Mouse (Mus musculus): ENCODE results near the gene Celsr2.

The Celsr2 gene

DNA sequence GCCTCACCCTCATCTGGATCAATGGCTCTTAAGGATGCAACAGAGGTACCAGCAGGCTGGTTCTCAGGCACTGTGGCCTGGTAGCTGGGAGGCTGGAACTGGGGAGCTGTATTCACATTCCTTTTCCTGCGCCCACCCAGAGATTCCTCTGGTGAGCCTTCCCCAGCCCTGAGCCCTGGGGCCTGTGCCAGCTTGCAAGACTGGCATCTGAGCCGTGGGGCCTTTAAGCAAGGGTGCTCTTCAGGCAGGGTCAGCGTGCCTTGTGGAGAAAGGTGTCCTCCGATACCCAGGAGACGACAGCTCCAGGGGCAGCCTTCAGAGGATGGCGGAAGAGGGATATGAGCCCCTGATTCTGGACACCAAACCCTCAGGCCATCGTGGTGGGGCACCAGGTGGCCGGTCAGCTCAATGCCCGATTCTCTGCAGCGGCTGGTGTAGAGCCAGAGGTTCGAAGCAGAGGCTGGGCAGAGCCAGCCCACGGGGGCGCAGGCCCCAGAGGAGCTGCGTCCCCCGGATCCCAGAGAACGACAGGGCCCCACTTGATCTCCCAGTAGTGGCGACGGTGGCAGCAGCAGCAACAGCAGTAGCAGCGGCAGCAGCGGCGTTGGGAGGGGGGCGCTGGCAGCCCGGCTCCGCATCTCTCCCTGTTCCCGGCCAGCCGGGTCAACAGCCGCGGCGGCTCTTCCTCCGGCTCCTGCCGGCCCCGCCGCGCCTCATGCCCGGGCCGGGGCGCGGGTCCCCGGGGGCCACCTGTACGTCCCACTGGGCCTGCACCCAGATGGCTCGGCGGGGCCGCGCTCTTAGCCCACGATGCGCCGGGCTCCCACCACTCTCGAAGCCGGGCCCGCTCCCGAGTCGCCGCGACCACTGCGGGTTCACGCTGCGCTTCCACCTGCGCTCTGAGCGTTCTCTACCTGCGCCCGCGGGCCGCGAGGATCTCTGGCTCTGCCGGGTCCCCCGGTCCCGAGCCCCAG lies at the start of gene Celsr2:
TSS of gene Celsr2 (minus strand) at position 696 of the 974 bp plus-strand sequence.
- no peak for DNase-seq (ENCODE audit: low read depth, low spot score)

DNA sequence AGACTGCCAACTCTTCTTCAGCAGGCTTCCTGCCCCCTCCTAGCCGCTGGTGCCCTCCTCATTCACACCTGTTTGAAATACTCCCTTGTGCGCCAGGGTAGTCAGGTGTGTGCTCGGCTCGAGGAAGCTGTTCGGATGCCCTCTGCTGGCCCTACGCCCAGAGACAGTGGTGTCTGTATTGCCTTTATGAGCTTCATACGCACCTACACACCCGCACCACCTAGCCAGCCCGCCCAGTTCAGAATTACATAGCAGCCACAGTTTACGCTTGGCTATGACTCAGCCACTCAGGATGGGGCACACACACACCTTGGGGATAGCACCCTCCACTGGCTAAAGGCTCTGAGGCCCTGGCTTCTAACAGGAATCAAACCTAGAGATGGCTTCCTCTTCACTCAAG lies 43.5 kb upstream of the Celsr2 start:
- no peak for DNase-seq (ENCODE audit: low read depth, low spot score)

- DNase-seq (ENCODE audit: low read depth, low spot score) = no peak
These were observed 43.0 kb upstream of the Celsr2 start for GRCm38 (mm10) chr3:108458380-108458779.

GRCm38 (mm10) chr3:108454172-108454571 lies 38.8 kb upstream of the Celsr2 start:
- DNase-seq (ENCODE audit: low read depth, low spot score) = no peak

DNA sequence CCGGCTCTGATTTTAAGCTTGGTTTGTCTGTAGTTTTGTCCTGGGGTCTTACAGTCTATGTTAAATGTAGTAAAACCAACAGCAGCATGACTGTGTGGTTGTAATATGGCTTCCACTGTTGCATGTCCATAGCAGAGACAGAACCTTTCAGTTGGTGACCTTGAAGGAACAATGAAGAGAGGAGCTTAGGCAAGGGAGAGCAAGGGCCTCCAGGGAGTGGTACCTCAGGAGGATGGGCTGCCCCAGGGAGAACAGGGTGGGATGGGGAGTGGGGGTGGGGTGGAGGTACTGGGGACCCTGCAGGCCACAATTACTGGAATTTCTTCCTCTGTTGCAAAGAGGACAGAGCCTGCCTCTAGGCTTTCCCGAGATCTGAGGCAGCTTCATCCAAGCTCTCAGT lies 36.6 kb upstream of the Celsr2 start:
- DNase-seq (ENCODE audit: low read depth, low spot score) = no peak

DNA sequence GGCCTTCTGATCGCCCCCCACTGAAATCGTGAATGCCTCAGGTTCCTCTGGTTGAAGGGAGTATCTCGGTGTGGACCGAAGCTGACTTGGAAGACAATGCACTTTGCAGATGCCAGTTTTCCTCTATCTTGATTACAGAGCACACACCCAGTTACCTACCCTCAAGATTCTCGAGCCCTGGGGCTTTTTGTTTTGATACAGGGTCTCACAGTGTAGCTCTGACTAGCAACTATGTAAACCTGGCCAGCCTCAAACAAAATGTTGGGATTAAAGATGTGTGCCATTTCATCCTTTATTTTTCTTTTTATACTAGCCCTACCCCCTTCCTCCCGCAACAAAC lies 30.0 kb upstream of the Celsr2 start:
- DNase-seq (ENCODE audit: low read depth, low spot score) = no peak

DNA sequence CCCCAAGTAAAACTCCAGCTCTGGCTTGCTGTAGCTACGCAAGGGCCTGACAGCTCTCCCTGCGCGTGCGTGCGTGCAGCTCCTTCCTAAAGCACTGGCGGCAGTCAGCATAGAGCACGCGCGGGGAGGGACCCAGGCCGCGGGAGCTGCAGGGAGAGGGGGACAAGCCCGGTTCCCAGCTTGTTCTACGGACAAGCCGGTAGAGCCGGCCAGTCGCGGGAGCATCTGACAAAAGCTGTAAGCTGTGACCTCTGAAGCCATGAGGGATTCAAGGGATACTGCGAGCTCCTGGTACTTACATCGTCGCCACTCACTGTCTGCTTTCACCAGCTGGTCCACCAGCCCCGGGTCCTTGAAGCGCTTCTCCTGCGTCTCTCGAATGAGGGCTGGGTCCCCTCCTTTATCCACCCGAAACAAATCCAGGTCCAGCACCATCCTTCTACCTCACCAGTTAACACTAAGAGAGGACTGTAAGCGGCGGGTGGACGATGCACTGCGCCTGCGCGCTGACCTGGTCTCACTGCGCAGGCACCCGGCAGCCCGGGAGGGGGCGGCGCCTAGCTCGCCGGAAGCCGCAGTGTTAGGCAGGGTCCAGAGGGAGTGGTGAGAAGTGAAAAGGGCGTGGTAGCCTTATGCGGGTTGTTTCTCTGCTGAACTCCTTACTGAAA lies 29.5 kb upstream of the Celsr2 start, which contains the start of gene Sars:
TSS of gene Sars (minus strand) at position 512 of the 668 bp plus-strand sequence.
- DNase-seq (ENCODE audit: low read depth, low spot score) = peak; percentile 79

DNA sequence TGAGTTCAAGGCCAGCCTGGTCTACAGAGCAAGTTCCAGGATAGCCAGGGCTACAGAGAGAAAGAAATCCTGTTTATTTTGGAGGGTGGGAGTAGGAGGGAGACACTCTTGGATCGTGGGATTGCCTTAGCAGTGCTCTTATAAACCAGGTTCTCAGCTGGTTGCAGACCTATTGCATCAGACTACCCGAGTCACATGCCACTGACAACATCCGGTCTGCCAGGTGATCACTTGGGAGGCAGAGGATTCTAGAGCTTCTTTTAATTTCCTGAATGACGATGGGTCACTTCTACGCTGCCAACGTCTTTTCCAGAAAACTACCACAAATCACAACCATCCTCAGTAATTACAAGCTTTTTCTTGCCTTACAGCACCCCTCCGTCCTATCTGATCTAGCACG lies 28.7 kb upstream of the Celsr2 start:
- DNase-seq (ENCODE audit: low read depth, low spot score) = no peak

DNA sequence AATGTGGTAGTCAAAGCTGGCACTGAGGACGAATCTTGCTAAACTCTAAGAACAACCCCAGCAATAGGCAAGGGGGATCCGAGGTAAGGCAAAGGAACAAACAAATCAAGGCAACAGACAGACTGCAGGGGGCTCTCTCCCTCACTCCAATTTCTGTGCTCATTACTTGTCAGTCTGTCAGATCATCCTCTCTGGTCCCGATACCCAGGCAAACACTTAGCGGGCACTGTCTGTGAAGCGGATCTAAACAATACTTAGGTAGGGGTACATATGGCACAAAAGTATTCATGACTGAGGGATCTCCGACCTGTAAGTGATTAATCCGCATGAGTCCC lies 21.0 kb upstream of the Celsr2 start:
- DNase-seq (ENCODE audit: low read depth, low spot score) = no peak

DNA sequence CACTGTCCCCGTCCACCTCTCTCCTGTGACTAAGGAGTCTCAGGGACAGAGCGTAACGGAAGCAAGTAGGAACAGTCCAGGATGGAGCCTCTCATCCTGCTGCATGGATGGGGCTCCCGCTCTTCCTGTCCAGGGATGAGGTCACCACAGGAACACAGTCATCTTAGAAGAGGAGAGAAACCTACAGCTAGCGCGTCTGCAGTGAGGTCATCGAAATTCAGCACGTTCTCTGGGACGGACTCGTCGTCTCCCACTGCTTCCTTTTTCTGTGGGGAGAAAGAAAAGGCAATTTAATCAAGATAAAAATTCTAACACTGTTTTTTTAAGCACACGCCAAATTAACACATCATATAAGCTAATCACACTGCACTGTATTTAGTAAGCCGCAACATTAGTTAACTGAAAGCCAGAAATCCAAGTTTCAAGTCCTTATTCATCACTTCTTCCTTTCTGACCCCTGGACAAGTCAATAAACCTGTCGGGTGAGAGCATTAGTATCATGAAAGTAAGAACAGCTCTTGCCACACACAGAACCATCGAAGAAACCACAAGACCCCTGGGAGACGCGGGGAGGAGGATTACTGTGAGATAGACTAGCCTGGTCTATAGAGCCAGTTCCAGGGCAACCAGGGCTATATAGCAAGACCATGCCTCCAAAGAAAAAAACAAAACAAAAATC lies 20.5 kb upstream of the Celsr2 start:
- no peak for DNase-seq (ENCODE audit: low read depth, low spot score)

- no peak for DNase-seq (ENCODE audit: low read depth, low spot score)
These were observed 18.6 kb upstream of the Celsr2 start for GRCm38 (mm10) chr3:108433881-108434495.

GRCm38 (mm10) chr3:108433188-108433880 lies 18.0 kb upstream of the Celsr2 start:
- no peak for DNase-seq (ENCODE audit: low read depth, low spot score)

- no peak for DNase-seq (ENCODE audit: low read depth, low spot score)
These were observed 17.3 kb upstream of the Celsr2 start for GRCm38 (mm10) chr3:108432542-108433187.

GRCm38 (mm10) chr3:108425624-108426018 lies 10.3 kb upstream of the Celsr2 start:
- DNase-seq (ENCODE audit: low read depth, low spot score) = no peak

GRCm38 (mm10) chr3:108424944-108425623 lies 9.7 kb upstream of the Celsr2 start:
- no peak for DNase-seq (ENCODE audit: low read depth, low spot score)

DNA sequence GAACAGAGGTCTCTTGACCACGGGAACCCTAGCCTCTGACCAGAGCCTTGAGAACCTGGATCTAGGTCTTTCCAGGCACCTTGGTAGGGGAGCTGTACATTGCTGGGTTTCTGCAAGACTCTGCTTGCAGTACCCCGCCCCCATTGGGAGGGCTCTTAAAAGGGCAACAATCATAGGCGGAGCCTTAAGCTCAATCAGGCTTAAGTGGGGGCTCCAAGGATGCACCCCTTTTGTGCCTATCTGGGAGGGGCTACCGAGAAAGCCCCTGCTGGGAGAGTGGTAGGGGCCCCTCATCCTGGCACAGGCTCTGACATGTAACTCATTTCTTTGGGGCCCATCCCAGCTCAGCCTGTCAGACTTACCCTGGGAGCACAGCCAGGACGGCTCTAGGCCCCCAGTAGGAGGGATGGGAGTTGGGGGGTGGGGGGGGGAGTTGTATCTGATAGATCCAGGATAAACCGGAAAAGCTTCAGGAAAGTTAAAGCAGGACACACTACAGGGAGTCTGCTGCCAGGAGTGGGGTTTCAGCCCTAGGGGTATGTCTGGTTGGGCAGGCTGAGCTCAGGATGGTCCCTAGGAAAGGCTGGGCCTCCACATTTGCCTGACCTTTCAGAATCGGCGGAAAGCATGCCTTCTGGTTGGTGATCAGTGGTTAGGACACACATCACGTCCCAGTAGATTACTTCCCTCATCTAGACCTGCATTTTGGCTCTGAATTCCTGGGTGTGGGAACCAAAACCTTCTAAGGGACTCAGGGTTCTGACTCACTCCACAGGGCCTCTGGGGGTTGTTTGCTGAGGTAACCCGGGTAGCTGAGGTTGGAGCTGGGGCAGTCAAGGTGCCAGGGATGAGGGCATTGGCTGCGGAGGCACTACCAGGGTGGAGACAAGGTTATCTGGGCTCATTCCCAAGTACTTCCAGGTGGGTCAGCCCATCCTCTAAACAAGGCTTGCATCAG lies 8.8 kb upstream of the Celsr2 start:
- DNase-seq (ENCODE audit: low read depth, low spot score) = no peak

GRCm38 (mm10) chr3:108423006-108423405 lies 7.7 kb upstream of the Celsr2 start:
- DNase-seq (ENCODE audit: low read depth, low spot score) = no peak

DNA sequence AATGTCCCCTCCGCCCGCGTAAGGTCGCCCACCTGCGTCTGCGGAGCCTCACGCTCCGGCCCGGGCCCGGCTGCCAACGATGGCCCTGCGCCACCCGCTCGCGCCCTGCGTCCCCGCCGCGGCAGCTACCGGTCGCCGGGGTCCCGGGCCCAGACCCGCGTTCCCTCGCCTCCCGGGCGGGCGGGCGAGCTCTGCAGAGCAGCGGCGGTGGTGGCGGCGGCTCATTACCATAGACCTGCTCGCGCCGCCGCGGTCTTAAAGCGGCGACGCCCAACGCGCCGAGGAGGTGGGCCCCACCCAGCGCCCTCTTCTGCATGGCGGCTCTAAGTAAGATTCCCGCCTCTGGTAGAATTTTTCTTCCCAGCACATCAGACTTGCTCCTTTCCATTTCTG lies 475 bp upstream of the Celsr2 start:
- peak; percentile 77 for DNase-seq (ENCODE audit: low read depth, low spot score)
